Mouse (Mus musculus): ENCODE measurements around the gene Hspbp1. TPM values are rescaled to one million over a fixed set of nuclear protein-coding genes. Genes with fewer than 3 reads are reported as not detected.
A peak's percentile ranks its signal among the peaks of the same experiment; 100 is the strongest.

Gene Hspbp1
- polyA plus RNA-seq, 1 experiment = 21.7 TPM

GRCm38 (mm10) chr7:4684203-4684602, 665 bp downstream of the Hspbp1 start:
- Histone ChIP-seq H3K4me3 (ENCODE audit: insufficient read depth, low read depth, low read length) (peak overlapping the region; percentile 74), H3K4me1 (ENCODE audit: control insufficient read depth, insufficient read depth, insufficient read length, low read length) (peaks cover 6% of the 10 kb centered on the region), H3K27ac (replicated peaks; ENCODE audit: low read depth, low read length) (peak overlapping the region; percentile 53)

DNA sequence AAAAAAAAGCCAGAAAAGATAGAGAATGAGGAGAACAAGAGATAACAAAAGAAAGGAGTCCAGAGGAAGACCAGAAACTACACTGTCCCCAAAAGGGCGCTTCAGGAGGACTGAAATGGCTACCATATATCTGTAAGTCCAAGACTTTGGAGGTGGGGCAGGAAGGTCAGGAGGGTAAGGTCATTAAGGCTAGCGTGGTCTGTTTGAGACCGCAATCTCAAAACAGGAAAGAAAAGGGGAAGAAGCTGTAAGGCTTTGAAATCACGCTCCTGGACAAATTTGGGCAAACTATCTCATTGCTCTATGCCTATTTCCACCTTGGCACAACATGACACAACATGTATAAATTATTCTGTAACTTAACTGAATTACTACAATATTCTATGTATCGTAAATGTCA, 1.6 kb downstream of the Hspbp1 start:
- peaks cover 6% of the 10 kb centered on the region for H3K4me1 ChIP-seq (ENCODE audit: control insufficient read depth, insufficient read depth, insufficient read length, low read length)
- H3K27ac ChIP-seq (replicated peaks; ENCODE audit: low read depth, low read length) = no peak overlapping the region
- H3K4me3 ChIP-seq (ENCODE audit: insufficient read depth, low read depth, low read length) = no peak overlapping the region

- no peaks in the 10 kb centered on the region for H3K4me1 ChIP-seq (ENCODE audit: control insufficient read depth, insufficient read depth, insufficient read length, low read length)
- no peak overlapping the region for H3K4me3 ChIP-seq (ENCODE audit: insufficient read depth, low read depth, low read length)
- no peak overlapping the region for H3K27ac ChIP-seq (replicated peaks; ENCODE audit: low read depth, low read length)
Measured at GRCm38 (mm10) chr7:4675200-4675599, 9.7 kb downstream of the Hspbp1 start.

- no peaks in the 10 kb centered on the region for H3K4me1 ChIP-seq (ENCODE audit: control insufficient read depth, insufficient read depth, insufficient read length, low read length)
- no peak overlapping the region for H3K27ac ChIP-seq (replicated peaks; ENCODE audit: low read depth, low read length)
Measured at GRCm38 (mm10) chr7:4674114-4674731, 10.6 kb downstream of the Hspbp1 start.

GRCm38 (mm10) chr7:4671956-4672355, 12.9 kb downstream of the Hspbp1 start:
- Histone ChIP-seq H3K4me1 (ENCODE audit: control insufficient read depth, insufficient read depth, insufficient read length, low read length) (no peaks in the 10 kb centered on the region), H3K4me3 (ENCODE audit: insufficient read depth, low read depth, low read length) (no peak overlapping the region), H3K27ac (replicated peaks; ENCODE audit: low read depth, low read length) (no peak overlapping the region)

More at GRCm38 (mm10) chr7:4674114-4674731, 10.6 kb downstream of the Hspbp1 start:
- H3K4me3 ChIP-seq (ENCODE audit: insufficient read depth, low read depth, low read length) = no peak overlapping the region

- H3K4me1 ChIP-seq (ENCODE audit: control insufficient read depth, insufficient read depth, insufficient read length, low read length) = no peaks in the 10 kb centered on the region
- H3K27ac ChIP-seq (replicated peaks; ENCODE audit: low read depth, low read length) = no peak overlapping the region
- H3K4me3 ChIP-seq (ENCODE audit: insufficient read depth, low read depth, low read length) = no peak overlapping the region
Measured at GRCm38 (mm10) chr7:4670655-4671255, 14.1 kb downstream of the Hspbp1 start.

- Histone ChIP-seq H3K27ac (replicated peaks; ENCODE audit: low read depth, low read length) (no peak overlapping the region), H3K4me1 (ENCODE audit: control insufficient read depth, insufficient read depth, insufficient read length, low read length) (no peaks in the 10 kb centered on the region), H3K4me3 (ENCODE audit: insufficient read depth, low read depth, low read length) (no peak overlapping the region)
Measured at GRCm38 (mm10) chr7:4669156-4669555, 15.7 kb downstream of the Hspbp1 start.

- H3K4me3 ChIP-seq (ENCODE audit: insufficient read depth, low read depth, low read length) = no peak overlapping the region
- H3K4me1 ChIP-seq (ENCODE audit: control insufficient read depth, insufficient read depth, insufficient read length, low read length) = no peaks in the 10 kb centered on the region
- no peak overlapping the region for H3K27ac ChIP-seq (replicated peaks; ENCODE audit: low read depth, low read length)
Measured at GRCm38 (mm10) chr7:4668506-4668905, 16.4 kb downstream of the Hspbp1 start.

- Histone ChIP-seq H3K27ac (replicated peaks; ENCODE audit: low read depth, low read length) (no peak overlapping the region), H3K4me3 (ENCODE audit: insufficient read depth, low read depth, low read length) (no peak overlapping the region), H3K4me1 (ENCODE audit: control insufficient read depth, insufficient read depth, insufficient read length, low read length) (no peaks in the 10 kb centered on the region)
Measured at GRCm38 (mm10) chr7:4666871-4667270, 18.0 kb downstream of the Hspbp1 start.

GRCm38 (mm10) chr7:4663742-4664141, 21.1 kb downstream of the Hspbp1 start:
- H3K27ac ChIP-seq (replicated peaks; ENCODE audit: low read depth, low read length) = no peak overlapping the region
- no peaks in the 10 kb centered on the region for H3K4me1 ChIP-seq (ENCODE audit: control insufficient read depth, insufficient read depth, insufficient read length, low read length)
- no peak overlapping the region for H3K4me3 ChIP-seq (ENCODE audit: insufficient read depth, low read depth, low read length)

DNA sequence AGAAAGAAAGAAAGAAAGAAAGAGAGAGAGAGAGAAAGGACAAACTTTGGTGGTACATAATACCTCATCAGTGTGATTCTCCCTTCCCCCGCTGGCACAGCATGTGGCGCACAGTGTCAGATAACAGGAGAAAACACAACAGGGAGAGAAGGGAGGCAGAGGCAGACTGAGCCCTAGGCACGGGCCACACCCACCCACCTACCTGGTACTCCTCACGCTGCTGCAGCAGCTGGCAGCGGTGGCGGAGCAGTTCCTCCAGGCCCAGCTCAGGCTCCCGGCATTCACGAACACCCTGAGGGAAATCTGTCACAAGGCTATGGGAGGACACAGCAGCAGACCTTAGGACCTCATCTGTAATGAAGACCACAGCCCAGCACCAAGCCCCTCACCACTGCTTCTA, 21.7 kb downstream of the Hspbp1 start:
- H3K4me1 ChIP-seq (ENCODE audit: control insufficient read depth, insufficient read depth, insufficient read length, low read length) = no peaks in the 10 kb centered on the region
- no peak overlapping the region for H3K27ac ChIP-seq (replicated peaks; ENCODE audit: low read depth, low read length)
- H3K4me3 ChIP-seq (ENCODE audit: insufficient read depth, low read depth, low read length) = no peak overlapping the region

DNA sequence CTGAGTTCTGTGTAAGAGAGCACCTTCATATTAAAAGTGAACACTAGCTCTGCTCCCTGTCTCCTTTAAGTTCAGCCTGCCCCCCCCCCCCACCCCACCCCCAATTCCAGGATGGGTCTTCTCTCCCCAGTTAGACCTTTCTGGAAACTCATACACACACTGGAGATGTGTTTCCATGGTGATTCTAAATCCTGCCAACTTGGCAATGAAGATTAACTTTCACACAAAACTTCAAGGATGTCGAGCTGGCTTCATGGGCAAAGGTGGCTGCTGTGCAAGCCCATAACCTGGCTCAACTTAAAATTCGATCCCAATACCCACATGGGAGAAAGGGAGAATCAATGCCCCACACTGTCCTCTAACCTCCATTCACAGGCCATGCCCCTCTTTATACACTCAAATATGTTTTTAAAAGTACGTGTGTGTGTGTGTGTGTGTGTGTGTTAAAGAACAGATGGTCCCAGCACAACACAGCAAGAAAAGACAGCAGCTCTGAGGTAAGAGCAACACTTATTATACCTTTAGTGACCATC, 24.9 kb downstream of the Hspbp1 start:
- Histone ChIP-seq H3K4me3 (ENCODE audit: insufficient read depth, low read depth, low read length) (no peak overlapping the region; the same call in 1 of the 2 replicates), H3K4me1 (ENCODE audit: control insufficient read depth, insufficient read depth, insufficient read length, low read length) (peaks cover 16% of the 10 kb centered on the region), H3K27ac (replicated peaks; ENCODE audit: low read depth, low read length) (no peak overlapping the region)

DNA sequence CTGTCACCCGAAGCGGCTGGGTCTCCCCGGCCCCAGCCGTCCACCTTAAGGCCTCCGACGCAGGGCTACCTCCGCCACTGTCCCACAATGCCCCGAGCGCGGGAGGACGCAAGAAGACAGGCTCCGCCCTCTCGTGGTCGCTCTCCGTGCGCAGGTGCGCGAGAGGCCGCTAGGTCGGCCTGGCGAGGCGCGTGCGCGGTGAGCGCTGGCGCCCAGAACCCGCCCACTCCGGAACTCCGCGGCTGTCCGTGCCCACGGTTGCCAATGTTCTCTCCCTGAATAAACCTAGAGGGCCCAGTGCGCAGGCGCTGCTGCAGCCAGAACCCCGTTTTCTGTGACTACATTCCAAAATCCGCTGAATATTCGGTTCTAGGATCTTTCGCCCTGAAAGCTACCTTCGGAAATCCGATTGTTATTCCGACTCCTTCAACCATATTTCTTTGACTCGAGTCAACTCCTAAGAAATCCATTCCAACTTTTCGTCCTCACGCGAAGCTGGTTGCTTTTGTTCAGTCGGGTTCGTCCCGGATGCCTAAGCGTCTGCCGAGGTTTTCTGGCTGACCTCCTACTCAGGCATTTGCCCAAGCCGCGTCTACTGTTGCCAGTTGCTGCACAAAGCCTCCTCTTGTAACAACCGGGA, 25.8 kb downstream of the Hspbp1 start, which contains the start of gene Ppp6r1:
TSS of gene Ppp6r1 (minus strand) at position 108 of the 640 bp plus-strand sequence.
- H3K4me3 ChIP-seq (ENCODE audit: insufficient read depth, low read depth, low read length) = peak within 1 kb of the TSS; percentile 87
- peak within 1 kb of the TSS; percentile 90 for H3K27ac ChIP-seq (replicated peaks; ENCODE audit: low read depth, low read length)
- H3K4me1 ChIP-seq (ENCODE audit: control insufficient read depth, insufficient read depth, insufficient read length, low read length) = peaks cover 22% of the 10 kb centered on the region

DNA sequence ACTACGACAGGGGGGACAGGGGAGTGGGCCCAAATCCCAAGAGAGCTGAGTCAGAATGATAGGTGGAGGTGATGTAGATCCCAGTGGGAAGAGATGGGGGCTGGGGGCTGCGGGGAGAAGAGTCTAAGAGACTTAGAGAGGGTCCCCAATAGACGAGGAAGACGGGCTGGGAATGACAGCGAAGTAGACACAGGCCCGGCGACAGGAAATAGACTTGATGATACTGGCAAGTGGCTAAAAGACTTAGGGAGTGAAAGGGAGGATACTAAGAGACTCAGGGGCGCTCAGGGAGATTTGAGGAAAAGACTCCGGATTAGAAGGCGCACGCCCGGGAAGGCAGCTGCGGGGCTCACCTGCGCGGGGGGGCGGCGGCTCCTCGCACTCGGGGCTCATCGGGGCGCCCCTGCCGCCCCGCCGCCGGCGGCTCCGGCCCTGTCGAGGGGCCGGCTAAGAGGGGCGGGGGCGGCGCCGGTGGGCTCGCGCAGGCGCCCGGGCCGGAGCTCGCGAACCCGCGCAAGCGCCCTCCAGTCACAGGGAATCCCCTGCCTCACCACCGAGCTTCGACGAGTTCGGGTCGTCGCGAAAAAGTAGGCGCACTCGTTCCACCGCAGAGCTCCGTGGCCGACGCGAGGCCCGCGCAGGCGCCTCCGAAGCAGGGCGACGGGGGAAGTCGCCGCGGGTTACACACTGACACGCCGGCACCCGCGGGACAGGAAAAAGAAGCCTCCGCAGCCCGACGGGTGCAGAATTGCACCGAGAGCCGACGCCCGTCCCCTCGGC, 26.6 kb downstream of the Hspbp1 start:
- peak overlapping the region; percentile 87 for H3K4me3 ChIP-seq (ENCODE audit: insufficient read depth, low read depth, low read length)
- peaks cover 29% of the 10 kb centered on the region for H3K4me1 ChIP-seq (ENCODE audit: control insufficient read depth, insufficient read depth, insufficient read length, low read length)
- H3K27ac ChIP-seq (replicated peaks; ENCODE audit: low read depth, low read length) = peak overlapping the region; percentile 80
